Mouse (Mus musculus) gonadal fat pad, adult 2 months (tissue): ENCODE data around the gene Slc39a10. TPM values are rescaled to one million over a fixed set of nuclear protein-coding genes. Genes with fewer than 3 reads are reported as not detected.

Source experiments
- DNase-seq: peaks from one replicate; pipeline ENCODE4 v3.0.0-alpha.2; 2012; ENCODE audit warnings: low read depth
- polyA plus RNA-seq: library from polyadenylated mRNA; depleted of rRNA; stranded (reverse); fragments of >200 nt; gene quantifications from 2 replicates; pipeline ENCODE4 v1.2.3, GENCODE M21; 2012; rRNA removed

The Slc39a10 gene
- polyA plus RNA-seq: 11.9 and 14.5 TPM in 2 replicates

- no peak for DNase-seq
Measured at GRCm38 (mm10) chr1:46892752-46893151, at the start of gene Slc39a10. Gene Slc39a10 (minus strand): TSS chr1:46892852.

GRCm38 (mm10) chr1:46939295-46939694, 46.6 kb upstream of the Slc39a10 start:
- DNase-seq: no peak

- no peak for DNase-seq
Measured at GRCm38 (mm10) chr1:46937641-46938040, 45.0 kb upstream of the Slc39a10 start.

- DNase-seq: no peak
Measured at GRCm38 (mm10) chr1:46927104-46927503, 34.5 kb upstream of the Slc39a10 start.

- DNase-seq: no peak
Measured at GRCm38 (mm10) chr1:46926239-46926638, 33.6 kb upstream of the Slc39a10 start.

GRCm38 (mm10) chr1:46924992-46925391, 32.3 kb upstream of the Slc39a10 start:
- no peak for DNase-seq

- no peak for DNase-seq
Measured at GRCm38 (mm10) chr1:46922904-46923303, 30.3 kb upstream of the Slc39a10 start.

GRCm38 (mm10) chr1:46921630-46922029, 29.0 kb upstream of the Slc39a10 start:
- no peak for DNase-seq

- no peak for DNase-seq
Measured at GRCm38 (mm10) chr1:46916237-46916636, 23.6 kb upstream of the Slc39a10 start.

GRCm38 (mm10) chr1:46914349-46914748, 21.7 kb upstream of the Slc39a10 start:
- DNase-seq: no peak

- no peak for DNase-seq
Measured at GRCm38 (mm10) chr1:46912506-46913156, 20.0 kb upstream of the Slc39a10 start.

- no peak for DNase-seq
Measured at GRCm38 (mm10) chr1:46910154-46910553, 17.5 kb upstream of the Slc39a10 start.

GRCm38 (mm10) chr1:46905706-46906105, 13.1 kb upstream of the Slc39a10 start:
- no peak for DNase-seq

GRCm38 (mm10) chr1:46902102-46902683, 9.5 kb upstream of the Slc39a10 start:
- peak; percentile 83 for DNase-seq

- DNase-seq: peak; percentile 22
Measured at GRCm38 (mm10) chr1:46894281-46894842, 1.7 kb upstream of the Slc39a10 start.

- no peak for DNase-seq
Measured at GRCm38 (mm10) chr1:46888726-46889125, 3.9 kb downstream of the Slc39a10 start.

GRCm38 (mm10) chr1:46888324-46888723, 4.3 kb downstream of the Slc39a10 start:
- DNase-seq: no peak

GRCm38 (mm10) chr1:46887908-46888307, 4.7 kb downstream of the Slc39a10 start:
- DNase-seq: no peak

GRCm38 (mm10) chr1:46886091-46886490, 6.6 kb downstream of the Slc39a10 start:
- no peak for DNase-seq

- peak; percentile 17 for DNase-seq
Measured at GRCm38 (mm10) chr1:46885231-46885630, 7.4 kb downstream of the Slc39a10 start.

GRCm38 (mm10) chr1:46879951-46880350, 12.7 kb downstream of the Slc39a10 start:
- DNase-seq: no peak

- no peak for DNase-seq
Measured at GRCm38 (mm10) chr1:46873770-46874169, 18.9 kb downstream of the Slc39a10 start.

GRCm38 (mm10) chr1:46869788-46870187, 22.9 kb downstream of the Slc39a10 start:
- DNase-seq: no peak
